Mouse (Mus musculus): ENCODE results near the gene Crtc2. TPM values are rescaled to one million over a fixed set of nuclear protein-coding genes. Genes with fewer than 3 reads are reported as not detected.

Gene Crtc2
- 22.0 and 23.6 TPM in 2 replicates for polyA plus RNA-seq (2015; fragmentation: Nextera tagmentation; extraction: Ambion mirVana)

GRCm38 (mm10) chr3:90253653-90254418 is at the start of gene Crtc2:
Crtc2 (plus strand) TSS chr3:90254163.
- H3K9ac ChIP-seq, result peak within 1 kb of the TSS; percentile 95
- no peaks in the 10 kb centered on the region for H3K27me3 ChIP-seq
- peak within 1 kb of the TSS; percentile 78 for H3K4me2 ChIP-seq (replicated peaks)
- no peaks in the 10 kb centered on the region for H3K9me3 ChIP-seq
- H3K4me3 ChIP-seq, result peak within 1 kb of the TSS; percentile 91
- 1% methylated on average over 38 of the region's 40 CpGs for WGBS
- H3K4me1 ChIP-seq, result peaks cover 24% of the 10 kb centered on the region
- peak; percentile 97 for ATAC-seq (ENCODE audit: low FRiP score, low read depth)
- H3K27ac ChIP-seq, result peak within 1 kb of the TSS; percentile 87
- peaks cover 41% of the 10 kb centered on the region for H3K36me3 ChIP-seq

- Histone ChIP-seq H3K4me1 (no peaks in the 10 kb centered on the region), H3K4me3 (no peak overlapping the region), H3K4me2 (replicated peaks) (no peak overlapping the region), H3K27me3 (no peaks in the 10 kb centered on the region), H3K9me3 (no peaks in the 10 kb centered on the region; the same call in 1 of the 2 replicates), H3K36me3 (peaks cover 32% of the 10 kb centered on the region), H3K27ac (no peak overlapping the region), H3K9ac (no peak overlapping the region)
- WGBS, result 92% methylated on average over 2 of the region's 2 CpGs
- no peak for ATAC-seq (ENCODE audit: low FRiP score, low read depth)
Measured at GRCm38 (mm10) chr3:90204582-90204981, 49.4 kb upstream of the Crtc2 start.

GRCm38 (mm10) chr3:90208662-90209061 is 45.3 kb upstream of the Crtc2 start:
- peaks cover 18% of the 10 kb centered on the region for H3K4me1 ChIP-seq
- H3K27ac ChIP-seq, result no peak overlapping the region
- no peak overlapping the region for H3K9ac ChIP-seq
- no peak for ATAC-seq (ENCODE audit: low FRiP score, low read depth)
- no peaks in the 10 kb centered on the region for H3K27me3 ChIP-seq
- H3K4me2 ChIP-seq (replicated peaks), result no peak overlapping the region
- no peak overlapping the region for H3K4me3 ChIP-seq
- no peaks in the 10 kb centered on the region for H3K9me3 ChIP-seq
- H3K36me3 ChIP-seq, result peaks cover 62% of the 10 kb centered on the region
- WGBS, result 85% methylated on average over 2 of the region's 2 CpGs

GRCm38 (mm10) chr3:90209908-90210566 is 43.9 kb upstream of the Crtc2 start:
- H3K4me3 ChIP-seq, result no peak overlapping the region
- H3K4me1 ChIP-seq, result peaks cover 24% of the 10 kb centered on the region
- no peak for ATAC-seq (ENCODE audit: low FRiP score, low read depth)
- no peak overlapping the region for H3K27ac ChIP-seq
- no peaks in the 10 kb centered on the region for H3K27me3 ChIP-seq
- peaks cover 62% of the 10 kb centered on the region for H3K36me3 ChIP-seq
- no peak overlapping the region for H3K9ac ChIP-seq
- WGBS, result 92% methylated on average over 5 of the region's 5 CpGs
- H3K9me3 ChIP-seq, result no peaks in the 10 kb centered on the region
- H3K4me2 ChIP-seq (replicated peaks), result no peak overlapping the region

GRCm38 (mm10) chr3:90211475-90212398 is 42.2 kb upstream of the Crtc2 start:
- Histone ChIP-seq H3K9me3 (no peaks in the 10 kb centered on the region), H3K27me3 (no peaks in the 10 kb centered on the region), H3K4me3 (peak overlapping the region; percentile 86), H3K4me2 (replicated peaks) (peak overlapping the region; percentile 95), H3K4me1 (peaks cover 26% of the 10 kb centered on the region), H3K9ac (peak overlapping the region; percentile 55), H3K36me3 (peaks cover 57% of the 10 kb centered on the region), H3K27ac (no peak overlapping the region)
- WGBS, result 80% methylated on average over 13 of the region's 13 CpGs
- ATAC-seq (ENCODE audit: low FRiP score, low read depth), result no peak

- no peaks in the 10 kb centered on the region for H3K9me3 ChIP-seq
- H3K4me3 ChIP-seq, result peak overlapping the region; percentile 86
- no peak for ATAC-seq (ENCODE audit: low FRiP score, low read depth)
- H3K4me1 ChIP-seq, result peaks cover 26% of the 10 kb centered on the region
- peak overlapping the region; percentile 91 for H3K9ac ChIP-seq
- H3K4me2 ChIP-seq (replicated peaks), result peak overlapping the region; percentile 95
- H3K36me3 ChIP-seq, result peaks cover 49% of the 10 kb centered on the region
- WGBS, result 15% methylated on average over 5 of the region's 5 CpGs
- no peak overlapping the region for H3K27ac ChIP-seq
- no peaks in the 10 kb centered on the region for H3K27me3 ChIP-seq
Measured at GRCm38 (mm10) chr3:90212723-90213122, 41.2 kb upstream of the Crtc2 start.

- H3K4me1 ChIP-seq, result peaks cover 26% of the 10 kb centered on the region
- H3K4me2 ChIP-seq (replicated peaks), result peak within 1 kb of the TSS; percentile 95
- peak; percentile 95 for ATAC-seq (ENCODE audit: low FRiP score, low read depth)
- H3K27ac ChIP-seq, result peak within 1 kb of the TSS; percentile 85; the same call in 1 of the 2 replicates
- peak within 1 kb of the TSS; percentile 86 for H3K4me3 ChIP-seq
- peak within 1 kb of the TSS; percentile 91 for H3K9ac ChIP-seq
- under 1% methylated on average over 42 of the region's 42 CpGs for whole genome bisulfite sequencing
- H3K9me3 ChIP-seq, result no peaks in the 10 kb centered on the region
- H3K36me3 ChIP-seq, result peaks cover 42% of the 10 kb centered on the region
- H3K27me3 ChIP-seq, result no peaks in the 10 kb centered on the region
Measured at GRCm38 (mm10) chr3:90213377-90213866, 40.5 kb upstream of the Crtc2 start, which contains the start of the genes Rps27 and Rab13. Rps27 (minus strand) TSS chr3:90213651. Rab13 (plus strand) TSS chr3:90213695.

GRCm38 (mm10) chr3:90213956-90214684 is 39.8 kb upstream of the Crtc2 start:
- ATAC-seq (ENCODE audit: low FRiP score, low read depth), result peak; percentile 43; the same call in 1 of the 2 replicates
- peaks cover 35% of the 10 kb centered on the region for H3K36me3 ChIP-seq
- H3K9me3 ChIP-seq, result no peaks in the 10 kb centered on the region
- peak overlapping the region; percentile 44; the same call in 1 of the 2 replicates for H3K27ac ChIP-seq
- H3K9ac ChIP-seq, result peak overlapping the region; percentile 56
- 11% methylated on average over 12 of the region's 12 CpGs for WGBS
- H3K4me2 ChIP-seq (replicated peaks), result peak overlapping the region; percentile 75
- peaks cover 26% of the 10 kb centered on the region for H3K4me1 ChIP-seq
- H3K27me3 ChIP-seq, result no peaks in the 10 kb centered on the region
- H3K4me3 ChIP-seq, result peak overlapping the region; percentile 86

GRCm38 (mm10) chr3:90215825-90216380 is 38.1 kb upstream of the Crtc2 start:
- H3K36me3 ChIP-seq, result peaks cover 17% of the 10 kb centered on the region
- H3K9ac ChIP-seq, result no peak overlapping the region
- no peaks in the 10 kb centered on the region for H3K9me3 ChIP-seq
- H3K27me3 ChIP-seq, result no peaks in the 10 kb centered on the region
- ATAC-seq (ENCODE audit: low FRiP score, low read depth), result no peak
- H3K4me1 ChIP-seq, result peaks cover 29% of the 10 kb centered on the region
- no peak overlapping the region for H3K27ac ChIP-seq
- no peak overlapping the region for H3K4me2 ChIP-seq (replicated peaks)
- 41% methylated on average over 1 of the region's 1 CpGs for WGBS
- no peak overlapping the region for H3K4me3 ChIP-seq

GRCm38 (mm10) chr3:90220088-90220487 is 33.9 kb upstream of the Crtc2 start:
- Histone ChIP-seq H3K4me3 (peak overlapping the region; percentile 57), H3K9ac (peak overlapping the region; percentile 72), H3K36me3 (peaks cover 23% of the 10 kb centered on the region), H3K27ac (peak overlapping the region; percentile 88), H3K4me2 (replicated peaks) (peak overlapping the region; percentile 77), H3K4me1 (peaks cover 17% of the 10 kb centered on the region), H3K9me3 (no peaks in the 10 kb centered on the region), H3K27me3 (no peaks in the 10 kb centered on the region)
- no peak; the same call in 1 of the 2 replicates for ATAC-seq (ENCODE audit: low FRiP score, low read depth)
- WGBS, result 15% methylated on average over 6 of the region's 6 CpGs
